Mouse (Mus musculus) cerebral cortex, adult 2 months (tissue): Measurements from ENCODE around the gene Kpnb1.

Experiments
- WGBS: fragments of 180-500 bp; shearing (Covaris S2); methylation state at CpG from one replicate; pipeline ENCODE4 v1.1.7; 2018; 5-methylcytosine and 5-hydroxymethylcytosine counted together

Kpnb1 gene

GRCm38 (mm10) chr11:97142159-97142608, 45.5 kb downstream of the Kpnb1 start:
- 68% methylated on average over 8 of the region's 8 CpGs for WGBS

- 61% methylated on average over 4 of the region's 4 CpGs for WGBS
Measured at GRCm38 (mm10) chr11:97140811-97141210, 46.9 kb downstream of the Kpnb1 start.

- 44% methylated on average over 15 of the region's 15 CpGs for WGBS
Measured at GRCm38 (mm10) chr11:97139256-97139655, 48.4 kb downstream of the Kpnb1 start.

GRCm38 (mm10) chr11:97138554-97139226, 49.0 kb downstream of the Kpnb1 start:
- WGBS = 31% methylated on average over 69 of the region's 69 CpGs

- WGBS = 67% methylated on average over 5 of the region's 5 CpGs
Measured at GRCm38 (mm10) chr11:97133270-97133669, 54.4 kb downstream of the Kpnb1 start.

- 45% methylated on average over 6 of the region's 6 CpGs for WGBS
Measured at GRCm38 (mm10) chr11:97132185-97132584, 55.5 kb downstream of the Kpnb1 start.

GRCm38 (mm10) chr11:97131683-97132082, 56.0 kb downstream of the Kpnb1 start:
- WGBS = 94% methylated on average over 2 of the region's 2 CpGs

GRCm38 (mm10) chr11:97130318-97130717, 57.4 kb downstream of the Kpnb1 start:
- WGBS = 93% methylated on average over 7 of the region's 7 CpGs

GRCm38 (mm10) chr11:97128956-97129355, 58.7 kb downstream of the Kpnb1 start:
- WGBS = 87% methylated on average over 3 of the region's 3 CpGs

GRCm38 (mm10) chr11:97127470-97128223, 60.0 kb downstream of the Kpnb1 start:
- WGBS = 37% methylated on average over 19 of the region's 19 CpGs

GRCm38 (mm10) chr11:97126645-97127468, 60.8 kb downstream of the Kpnb1 start:
- WGBS = 4% methylated on average over 32 of the region's 32 CpGs

- 85% methylated on average over 10 of the region's 10 CpGs for WGBS
Measured at GRCm38 (mm10) chr11:97124266-97125036, 63.2 kb downstream of the Kpnb1 start.

GRCm38 (mm10) chr11:97123282-97123890, 64.3 kb downstream of the Kpnb1 start:
- WGBS = 32% methylated on average over 11 of the region's 11 CpGs

- 79% methylated on average over 3 of the region's 3 CpGs for WGBS
Measured at GRCm38 (mm10) chr11:97120641-97121040, 67.0 kb downstream of the Kpnb1 start.

- 82% methylated on average over 10 of the region's 10 CpGs for WGBS
Measured at GRCm38 (mm10) chr11:97120221-97120620, 67.5 kb downstream of the Kpnb1 start.

- 13% methylated on average over 11 of the region's 11 CpGs for WGBS
Measured at GRCm38 (mm10) chr11:97115797-97116196, 71.9 kb downstream of the Kpnb1 start.

GRCm38 (mm10) chr11:97114671-97115601, 72.7 kb downstream of the Kpnb1 start, which contains the start of gene Tbx21:
Gene Tbx21 (minus strand): TSS chr11:97115331.
- under 1% methylated on average over 87 of the region's 87 CpGs for WGBS

GRCm38 (mm10) chr11:97112519-97113125, 75.1 kb downstream of the Kpnb1 start:
- WGBS = 93% methylated on average over 9 of the region's 9 CpGs
